Mouse (Mus musculus): ENCODE data around the gene Dram2.
"Not testable (repeated sequence)": the region's sequence is repeated elsewhere in the genome, so short reads cannot be mapped to it uniquely, and the experiment has no call there.

The Dram2 gene

GRCm38 (mm10) chr3:106547171-106547923 lies at the start of gene Dram2, which contains the start of gene Cept1:
Gene Dram2, plus strand, starts transcription at chr3:106547798.
Gene Cept1, minus strand, starts transcription at chr3:106547802.
- peak; percentile 86 to 94 for DNase-seq (ENCODE audit: low spot score in 2 of 2)

- no peak for DNase-seq (ENCODE audit: low spot score in 2 of 2)
Observed at GRCm38 (mm10) chr3:106500510-106500909, 47.1 kb upstream of the Dram2 start.

GRCm38 (mm10) chr3:106502892-106503291 lies 44.7 kb upstream of the Dram2 start:
- no peak for DNase-seq (ENCODE audit: low spot score in 2 of 2)

- DNase-seq (ENCODE audit: low spot score in 2 of 2), result no peak
Observed at GRCm38 (mm10) chr3:106510669-106511068, 36.9 kb upstream of the Dram2 start.

GRCm38 (mm10) chr3:106515016-106515415 lies 32.6 kb upstream of the Dram2 start:
- no peak for DNase-seq (ENCODE audit: low spot score in 2 of 2)

- DNase-seq (ENCODE audit: low spot score in 2 of 2), result no peak
Observed at GRCm38 (mm10) chr3:106522730-106523129, 24.9 kb upstream of the Dram2 start.

- DNase-seq (ENCODE audit: low spot score in 2 of 2), result no peak
Observed at GRCm38 (mm10) chr3:106526411-106526810, 21.2 kb upstream of the Dram2 start.

GRCm38 (mm10) chr3:106528032-106528431 lies 19.6 kb upstream of the Dram2 start:
- DNase-seq (ENCODE audit: low spot score in 2 of 2), result no peak

- DNase-seq (ENCODE audit: low spot score in 2 of 2), result no peak
Observed at GRCm38 (mm10) chr3:106533277-106533676, 14.3 kb upstream of the Dram2 start.

- DNase-seq (ENCODE audit: low spot score in 2 of 2), result no peak
Observed at GRCm38 (mm10) chr3:106544721-106545316, 2.8 kb upstream of the Dram2 start.

- DNase-seq (ENCODE audit: low spot score in 2 of 2), result no peak
Observed at GRCm38 (mm10) chr3:106547924-106548539, 434 bp downstream of the Dram2 start.

GRCm38 (mm10) chr3:106548971-106549370 lies 1.4 kb downstream of the Dram2 start:
- no peak for DNase-seq (ENCODE audit: low spot score in 2 of 2)

- DNase-seq (ENCODE audit: low spot score in 2 of 2), result no peak
Observed at GRCm38 (mm10) chr3:106553411-106553810, 5.8 kb downstream of the Dram2 start.

- no peak for DNase-seq (ENCODE audit: low spot score in 2 of 2)
Observed at GRCm38 (mm10) chr3:106555743-106556250, 8.2 kb downstream of the Dram2 start.

- no peak for DNase-seq (ENCODE audit: low spot score in 2 of 2)
Observed at GRCm38 (mm10) chr3:106558271-106558670, 10.7 kb downstream of the Dram2 start.

- DNase-seq (ENCODE audit: low spot score in 2 of 2), result no peak
Observed at GRCm38 (mm10) chr3:106565876-106566275, 18.3 kb downstream of the Dram2 start.

- no peak for DNase-seq (ENCODE audit: low spot score in 2 of 2)
Observed at GRCm38 (mm10) chr3:106573191-106573590, 25.6 kb downstream of the Dram2 start.

- no peak for DNase-seq (ENCODE audit: low spot score in 2 of 2)
Observed at GRCm38 (mm10) chr3:106579296-106579695, 31.7 kb downstream of the Dram2 start.

GRCm38 (mm10) chr3:106593631-106594030 lies 46.0 kb downstream of the Dram2 start:
- not testable (repeated sequence) for DNase-seq (ENCODE audit: low spot score in 2 of 2)

- no peak for DNase-seq (ENCODE audit: low spot score in 2 of 2)
Observed at GRCm38 (mm10) chr3:106618103-106618502, 70.5 kb downstream of the Dram2 start.
